Mouse (Mus musculus) limb, embryonic 14.5 days (tissue): Measurements from ENCODE around the gene Pex5. TPM values are rescaled to one million over a fixed set of nuclear protein-coding genes. Genes with fewer than 3 reads are reported as not detected.

Experiments used
- ATAC-seq: fragments of 200-750 bp; cut with Nextera tagmentation; 2 replicates; pipeline ENCODE4 v1.8.0; 2017; ENCODE audit warnings: low read depth, moderate number of reproducible peaks, moderate TSS enrichment; ENCODE audit not compliant: low FRiP score
- DNase-seq: peaks from one replicate; pipeline ENCODE4 v3.0.0-alpha.2; 2015; ENCODE audit warnings: low spot score
- H3K27ac ChIP-seq: fragments of 300-500 bp; sonication (generic); replicated peaks from 2 replicates; pipeline ENCODE4 v1.5.1; 2014; ENCODE audit warnings: low read depth, mild to moderate bottlenecking, low read length, moderate library complexity, mixed read lengths
- H3K27me3 ChIP-seq: fragments of 300-500 bp; sonication (generic); 2 replicates; pipeline ENCODE4 v1.6.1; 2014; ENCODE audit warnings: low read length, mixed read lengths; ENCODE audit not compliant: control insufficient read depth, insufficient read depth
- H3K36me3 ChIP-seq: fragments of 300-500 bp; sonication (generic); 2 replicates; pipeline ENCODE4 v1.6.1; 2014; ENCODE audit warnings: mild to moderate bottlenecking, low read length, moderate library complexity, mixed read lengths; ENCODE audit not compliant: control insufficient read depth, insufficient read depth
- H3K4me1 ChIP-seq: fragments of 300-500 bp; sonication (generic); 2 replicates; pipeline ENCODE4 v1.6.1; 2014; ENCODE audit warnings: antibody characterized with exemption, low read length, mixed read lengths; ENCODE audit not compliant: control insufficient read depth, insufficient read depth
- H3K4me2 ChIP-seq: fragments of 300-500 bp; sonication (generic); replicated peaks from 2 replicates; pipeline ENCODE4 v1.6.1; 2014; ENCODE audit warnings: low read depth, mild to moderate bottlenecking, low read length, moderate library complexity; ENCODE audit not compliant: severe bottlenecking
- H3K4me3 ChIP-seq: fragments of 300-500 bp; sonication (generic); replicated peaks from 2 replicates; pipeline ENCODE4 v1.5.1; 2014; ENCODE audit warnings: low read length
- H3K9ac ChIP-seq: fragments of 300-500 bp; sonication (generic); 2 replicates; pipeline ENCODE4 v1.6.1; 2014; ENCODE audit warnings: mild to moderate bottlenecking, low read depth, low read length, moderate library complexity; ENCODE audit not compliant: severe bottlenecking
- H3K9me3 ChIP-seq: fragments of 300-500 bp; sonication (generic); 2 replicates; pipeline ENCODE4 v1.6.1; 2016; ENCODE audit warnings: low read length; ENCODE audit not compliant: control insufficient read depth
- POLR2A ChIP-seq: fragments of 200-500 bp; IDR thresholded peaks from 2 replicates; pipeline ENCODE4 v1.8.0; 2012; ENCODE audit warnings: inconsistent platforms, mild to moderate bottlenecking, moderate library complexity, borderline replicate concordance; ENCODE audit not compliant: insufficient read depth, insufficient read length; ENCODE audit errors: extremely low read depth
- WGBS: fragments of 180-500 bp; shearing (Covaris S2); extraction: QIAGEN DNeasy Blood & Tissue Kit; methylation state at CpG from one replicate; pipeline ENCODE4 v1.1.7; 2014; 5-methylcytosine and 5-hydroxymethylcytosine counted together
- polyA plus RNA-seq, 2 experiments: library from polyadenylated mRNA; depleted of rRNA in 1 of 2; stranded (reverse) in 1 of 2; unstranded in 1 of 2; fragments of >200 nt; fragmentation: Nextera tagmentation in 1 of 2; extraction: Ambion mirVana in 1 of 2; gene quantifications; 2 replicates each; pipeline versions ENCODE4 v1.2.1 to v1.2.3; 2012 to 2014

Gene Pex5
- polyA plus RNA-seq, 2 experiments, result 34.7 to 53.9 TPM

DNA sequence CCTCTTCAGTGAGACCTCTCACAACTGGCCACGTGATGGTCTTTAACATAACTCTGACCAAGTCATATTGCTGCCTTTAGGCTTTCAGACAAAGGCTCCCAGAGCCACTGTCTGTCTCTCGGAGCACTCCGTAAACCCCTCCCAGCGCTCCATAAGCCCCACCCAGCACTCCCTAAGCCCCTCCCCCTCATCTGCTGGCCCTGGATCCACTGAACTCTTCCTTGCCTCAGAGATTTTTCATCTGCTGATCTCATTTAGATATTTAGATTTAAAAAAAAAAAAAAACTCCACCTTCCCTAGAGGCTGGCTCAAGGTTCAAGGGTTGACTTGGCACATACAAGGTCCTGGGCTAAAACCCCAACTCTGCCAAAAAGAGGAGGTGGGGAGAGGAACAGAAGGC, 38.9 kb upstream of the Pex5 start:
- no peak for DNase-seq
- 42% methylated on average over 4 of the region's 4 CpGs for WGBS
- Histone ChIP-seq H3K4me3 (no peak overlapping the region), H3K4me1 (no peaks in the 10 kb centered on the region), H3K27me3 (no peaks in the 10 kb centered on the region), H3K9ac (no peak overlapping the region), H3K4me2 (no peak overlapping the region), H3K9me3 (no peaks in the 10 kb centered on the region), H3K27ac (no peak overlapping the region), H3K36me3 (no peaks in the 10 kb centered on the region)
- TF ChIP-seq POLR2A, result no peak
- no peak for ATAC-seq

DNA sequence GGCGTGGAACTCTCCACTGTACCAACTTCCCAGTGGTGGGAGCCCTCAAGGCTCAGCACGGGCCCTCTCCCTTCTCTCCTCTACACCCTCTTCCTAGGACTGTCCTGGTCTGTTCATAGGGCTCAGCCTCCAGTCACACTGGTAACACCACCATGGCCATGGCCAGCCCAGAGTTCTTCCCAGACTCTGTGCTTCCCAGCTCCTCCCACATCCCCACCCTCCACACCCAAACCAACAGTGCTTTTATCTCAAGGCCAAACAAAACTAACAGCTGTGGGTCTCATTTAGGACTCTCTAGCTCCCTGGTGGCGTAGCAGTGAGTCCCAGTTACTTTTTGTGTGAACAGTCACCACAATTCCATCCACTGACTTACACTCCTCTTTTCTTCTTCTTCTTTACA, 37.1 kb upstream of the Pex5 start:
- no peak overlapping the region for H3K4me3 ChIP-seq
- no peaks in the 10 kb centered on the region for H3K27me3 ChIP-seq
- H3K4me2 ChIP-seq, result no peak overlapping the region
- ATAC-seq (no peak), DNase-seq (no peak)
- no peak for TF ChIP-seq POLR2A
- H3K36me3 ChIP-seq, result no peaks in the 10 kb centered on the region
- 67% methylated on average over 3 of the region's 3 CpGs for WGBS
- no peaks in the 10 kb centered on the region for H3K4me1 ChIP-seq
- no peak overlapping the region for H3K9ac ChIP-seq
- H3K27ac ChIP-seq, result no peak overlapping the region
- H3K9me3 ChIP-seq, result no peaks in the 10 kb centered on the region

DNA sequence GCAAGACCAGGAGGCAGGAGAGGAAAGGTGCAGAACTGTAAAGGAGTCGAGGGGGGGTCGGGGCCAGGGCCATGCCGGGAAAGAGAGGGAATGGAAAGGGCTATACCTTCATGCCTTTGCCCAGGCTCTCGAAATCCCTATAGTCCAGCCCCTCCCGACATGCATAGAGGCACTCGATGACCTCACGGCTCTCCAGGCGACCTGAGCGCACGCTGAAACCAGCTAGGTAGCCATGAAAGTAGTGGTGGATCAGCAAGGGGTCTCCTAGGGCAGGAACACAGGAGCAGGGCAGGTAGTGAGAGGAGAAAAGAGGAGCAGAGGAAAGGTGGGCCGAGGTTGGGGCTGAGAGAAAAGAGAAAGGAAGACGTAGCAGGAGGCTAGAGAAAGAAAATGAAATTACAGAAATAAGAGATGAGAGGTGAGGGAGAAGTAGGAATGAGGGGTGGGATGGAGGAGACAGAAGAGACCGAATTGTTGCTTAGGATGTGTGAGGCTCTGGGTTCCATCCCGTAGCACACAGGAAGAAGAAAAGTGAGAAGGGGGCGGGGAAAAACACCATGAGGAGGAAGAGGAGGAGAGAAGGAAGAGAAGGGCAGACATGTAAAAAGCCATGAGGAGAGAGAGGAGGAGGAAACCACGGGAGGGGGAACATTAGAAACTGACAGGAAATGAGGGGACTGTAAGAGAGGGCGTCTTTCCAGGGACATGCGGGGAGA, 35.0 kb upstream of the Pex5 start:
- no peak overlapping the region for H3K4me3 ChIP-seq
- H3K4me2 ChIP-seq, result no peak overlapping the region
- H3K9ac ChIP-seq, result no peak overlapping the region
- H3K9me3 ChIP-seq, result no peaks in the 10 kb centered on the region
- no peak for ATAC-seq
- DNase-seq, result no peak
- 82% methylated on average over 18 of the region's 18 CpGs for WGBS
- H3K27me3 ChIP-seq, result no peaks in the 10 kb centered on the region
- H3K27ac ChIP-seq, result no peak overlapping the region
- no peaks in the 10 kb centered on the region for H3K4me1 ChIP-seq
- H3K36me3 ChIP-seq, result no peaks in the 10 kb centered on the region
- TF ChIP-seq POLR2A, result no peak

DNA sequence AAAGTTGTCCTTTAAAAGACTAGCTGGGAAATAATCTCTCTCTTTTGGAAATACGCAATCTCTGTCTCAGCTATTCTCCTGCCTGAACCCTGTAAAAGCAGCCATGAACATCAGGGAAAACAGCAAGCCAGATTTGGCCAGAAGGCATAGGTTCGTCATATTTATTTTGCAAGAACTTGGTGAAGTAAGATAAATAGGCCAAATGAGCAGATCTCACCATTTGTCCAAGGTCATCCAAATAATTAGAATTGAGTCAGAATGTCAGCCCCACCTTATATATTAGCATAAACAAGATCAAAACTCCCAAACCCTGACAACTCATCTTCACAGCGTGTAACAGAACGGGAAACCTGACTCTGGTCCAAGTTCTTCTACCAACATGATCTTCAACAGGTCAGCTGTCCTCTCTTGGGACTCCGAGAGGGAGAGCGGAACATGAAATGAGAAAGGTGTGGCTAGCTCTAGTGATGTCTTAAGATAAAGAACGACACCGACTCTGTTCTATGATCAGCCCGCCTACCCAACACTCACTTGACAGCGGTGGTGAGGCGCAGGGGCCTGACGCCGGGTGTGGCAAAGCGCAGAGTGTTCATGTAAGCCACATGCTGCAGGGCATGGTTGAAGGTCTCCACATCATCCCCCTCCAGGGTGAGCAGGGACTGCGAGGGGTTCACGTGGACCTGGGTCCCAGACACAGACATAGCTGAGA, 34.2 kb upstream of the Pex5 start:
- H3K4me1 ChIP-seq, result no peaks in the 10 kb centered on the region
- no peak overlapping the region for H3K9ac ChIP-seq
- DNase-seq (no peak), ATAC-seq (no peak)
- WGBS, result 93% methylated on average over 16 of the region's 16 CpGs
- no peaks in the 10 kb centered on the region for H3K36me3 ChIP-seq
- H3K27me3 ChIP-seq, result no peaks in the 10 kb centered on the region
- H3K4me2 ChIP-seq, result no peak overlapping the region
- no peak overlapping the region for H3K4me3 ChIP-seq
- TF ChIP-seq POLR2A, result no peak
- no peak overlapping the region for H3K27ac ChIP-seq
- no peaks in the 10 kb centered on the region for H3K9me3 ChIP-seq

DNA sequence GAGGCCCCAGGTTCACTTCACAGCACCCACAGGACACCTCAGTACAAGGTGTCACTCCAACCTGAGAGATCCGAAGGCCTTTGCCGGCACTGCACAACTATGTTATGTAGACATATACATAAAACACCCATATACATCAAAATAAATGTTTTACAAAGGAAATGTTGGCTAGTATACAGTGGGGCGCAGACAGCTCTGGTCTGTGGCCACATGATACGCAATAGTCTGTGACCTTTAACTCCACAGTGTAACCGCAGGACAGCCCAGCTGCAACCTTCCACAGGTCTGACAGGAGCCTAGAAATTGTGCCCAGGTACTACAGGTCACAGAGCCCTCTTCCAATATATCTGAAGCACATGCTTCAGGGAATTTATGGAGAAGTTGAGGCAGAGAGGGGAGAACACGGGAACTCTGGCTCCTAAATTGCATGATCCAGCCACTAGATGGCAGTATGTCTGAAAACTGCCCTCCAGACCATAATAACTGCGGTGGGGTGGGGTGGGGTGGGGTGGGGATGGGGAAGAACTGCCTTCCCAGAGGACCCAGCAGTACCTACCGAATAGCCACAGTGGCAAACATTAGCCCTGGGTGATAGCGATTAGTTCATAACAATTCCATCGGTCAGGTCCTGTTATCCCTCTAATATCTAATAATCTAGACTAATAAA, 33.5 kb upstream of the Pex5 start:
- ATAC-seq (no peak), DNase-seq (no peak)
- no peak for TF ChIP-seq POLR2A
- H3K9ac ChIP-seq, result no peak overlapping the region
- no peaks in the 10 kb centered on the region for H3K36me3 ChIP-seq
- H3K4me3 ChIP-seq, result no peak overlapping the region
- no peak overlapping the region for H3K4me2 ChIP-seq
- H3K27me3 ChIP-seq, result no peaks in the 10 kb centered on the region
- H3K4me1 ChIP-seq, result no peaks in the 10 kb centered on the region
- no peaks in the 10 kb centered on the region for H3K9me3 ChIP-seq
- 78% methylated on average over 10 of the region's 10 CpGs for WGBS
- H3K27ac ChIP-seq, result no peak overlapping the region
